Mouse (Mus musculus): ENCODE data around the gene Syn2.

GRCm38 (mm10) chr6:115322956-115323355, 188.3 kb downstream of the Syn2 start:
- no peak for TF ChIP-seq CTCF (IDR thresholded peaks at IDR 0.05)
- no peak for TF ChIP-seq POLR2A (IDR thresholded peaks at IDR 0.05; ENCODE audit: insufficient read depth, low read depth, low read length)
